Mouse (Mus musculus) liver, adult 2 months (tissue): ENCODE measurements around the gene Hspa1l. TPM values are rescaled to one million over a fixed set of nuclear protein-coding genes. Genes with fewer than 3 reads are reported as not detected.
A peak's percentile ranks its signal among the peaks of the same experiment; 100 is the strongest.
"Not testable (repeated sequence)": the region's sequence is repeated elsewhere in the genome, so short reads cannot be mapped to it uniquely, and the experiment has no call there.

Experiments used
- DNase-seq: peaks from one replicate; pipeline ENCODE4 v3.0.0-alpha.2; 2011; ENCODE audit warnings: low read depth, low spot score; ENCODE audit errors: extremely low read depth
- H3K27ac ChIP-seq: fragments of 200-500 bp; replicated peaks from 2 replicates; pipeline ENCODE4 v1.5.1; 2012; ENCODE audit warnings: low read depth, mild to moderate bottlenecking, control low read depth, inconsistent platforms, low read length; ENCODE audit not compliant: insufficient read depth
- H3K27me3 ChIP-seq: fragments of 200-500 bp; 2 replicates; pipeline ENCODE4 v1.6.1; 2012; ENCODE audit warnings: mild to moderate bottlenecking, moderate library complexity, low read length, inconsistent platforms; ENCODE audit not compliant: control insufficient read depth, insufficient read depth
- H3K36me3 ChIP-seq: fragments of 200-500 bp; 2 replicates; pipeline ENCODE4 v1.6.1; 2012; ENCODE audit warnings: low read length, inconsistent platforms; ENCODE audit not compliant: control insufficient read depth, insufficient read depth
- H3K4me1 ChIP-seq: fragments of 200-500 bp; 2 replicates; pipeline ENCODE4 v1.6.1; 2011; ENCODE audit warnings: low read length; ENCODE audit not compliant: control insufficient read depth, insufficient read depth
- H3K4me3 ChIP-seq: fragments of 200-500 bp; 2 replicates; pipeline ENCODE4 v1.5.1; 2011; ENCODE audit warnings: low read depth, mild to moderate bottlenecking, control low read depth, low read length, moderate library complexity; ENCODE audit not compliant: insufficient read depth
- H3K79me2 ChIP-seq: fragments of 200-500 bp; 2 replicates; pipeline ENCODE4 v1.6.1; 2012; ENCODE audit warnings: inconsistent platforms, mild to moderate bottlenecking, low read length, moderate library complexity; ENCODE audit not compliant: control insufficient read depth, insufficient read depth
- H3K9ac ChIP-seq: fragments of 200-500 bp; 2 replicates; pipeline ENCODE4 v1.6.1; 2012; ENCODE audit warnings: low read depth, mild to moderate bottlenecking, control low read depth, inconsistent platforms, low read length
- CTCF ChIP-seq: fragments of 200-500 bp; IDR thresholded peaks from 2 replicates; pipeline ENCODE4 v1.5.1; 2011; ENCODE audit warnings: low read depth, low read length, control low read depth
- POLR2A ChIP-seq: fragments of 200-500 bp; IDR thresholded peaks from 2 replicates; pipeline ENCODE4 v1.6.1; 2011; ENCODE audit warnings: low read length, control low read depth; ENCODE audit not compliant: insufficient read depth; ENCODE audit errors: extremely low read depth
- WGBS: fragments of 180-500 bp; shearing (Covaris S2); methylation state at CpG from one replicate; pipeline ENCODE4 v1.1.7; 2018; 5-methylcytosine and 5-hydroxymethylcytosine counted together
- polyA plus RNA-seq: library from polyadenylated mRNA; depleted of rRNA; stranded (reverse); fragments of >200 nt; gene quantifications from 2 replicates; pipeline ENCODE4 v1.2.3, GENCODE M21; 2012
- total RNA-seq: library from RNA; depleted of rRNA; stranded (reverse); fragments of >200 nt; gene quantifications from 2 replicates; pipeline ENCODE4 v1.2.3, GENCODE M21; 2014

Hspa1l gene
- total and polyA plus RNA-seq, 2 experiments, result 0.18 TPM; not detected in 1

GRCm38 (mm10) chr17:35002153-35002865 is 29.8 kb downstream of the Hspa1l start:
- TF ChIP-seq CTCF (no peak), POLR2A (no peak)
- no peak for DNase-seq
- Histone ChIP-seq H3K4me1 (peaks cover 12% of the 10 kb centered on the region), H3K79me2 (no peaks in the 10 kb centered on the region; the same call in 1 of the 2 replicates), H3K36me3 (peaks cover 2% of the 10 kb centered on the region; the same call in 1 of the 2 replicates), H3K27me3 (no peaks in the 10 kb centered on the region), H3K4me3 (no peak overlapping the region), H3K9ac (peak overlapping the region; percentile 99; the same call in 1 of the 2 replicates), H3K27ac (no peak overlapping the region; the same call in 1 of the 2 replicates)
- WGBS, result 42% methylated on average over 12 of the region's 12 CpGs

- H3K4me3 ChIP-seq, result no peak overlapping the region
- no peak overlapping the region for H3K9ac ChIP-seq
- TF ChIP-seq POLR2A (no peak), CTCF (no peak)
- peaks cover 4% of the 10 kb centered on the region; the same call in 1 of the 2 replicates for H3K36me3 ChIP-seq
- WGBS, result 75% methylated on average over 9 of the region's 9 CpGs
- H3K4me1 ChIP-seq, result peaks cover 12% of the 10 kb centered on the region
- no peak overlapping the region for H3K27ac ChIP-seq
- H3K79me2 ChIP-seq, result no peaks in the 10 kb centered on the region; the same call in 1 of the 2 replicates
- no peak for DNase-seq
- H3K27me3 ChIP-seq, result no peaks in the 10 kb centered on the region
These were observed 30.7 kb downstream of the Hspa1l start for GRCm38 (mm10) chr17:35003022-35003838.

- Histone ChIP-seq H3K9ac (no peak overlapping the region), H3K27me3 (no peaks in the 10 kb centered on the region), H3K27ac (no peak overlapping the region), H3K36me3 (peaks cover 6% of the 10 kb centered on the region; the same call in 1 of the 2 replicates), H3K4me1 (peaks cover 12% of the 10 kb centered on the region), H3K79me2 (no peaks in the 10 kb centered on the region; the same call in 1 of the 2 replicates), H3K4me3 (no peak overlapping the region)
- 98% methylated on average over 17 of the region's 17 CpGs for WGBS
- no peak for DNase-seq
- TF ChIP-seq POLR2A (no peak), CTCF (no peak)
These were observed 31.7 kb downstream of the Hspa1l start for GRCm38 (mm10) chr17:35004075-35004717.

GRCm38 (mm10) chr17:35005158-35005557 is 32.7 kb downstream of the Hspa1l start:
- H3K27me3 ChIP-seq, result no peaks in the 10 kb centered on the region
- WGBS, result 97% methylated on average over 10 of the region's 10 CpGs
- no peak for DNase-seq
- H3K9ac ChIP-seq, result no peak overlapping the region
- H3K4me3 ChIP-seq, result no peak overlapping the region
- no peaks in the 10 kb centered on the region; the same call in 1 of the 2 replicates for H3K79me2 ChIP-seq
- H3K4me1 ChIP-seq, result 0 out of 2 replicates have a peak, but pooled peaks cover 8% of the 10 kb centered on the region
- TF ChIP-seq POLR2A (no peak), CTCF (no peak)
- peaks cover 6% of the 10 kb centered on the region; the same call in 1 of the 2 replicates for H3K36me3 ChIP-seq
- no peak overlapping the region for H3K27ac ChIP-seq

- WGBS, result 94% methylated on average over 4 of the region's 5 CpGs
- not testable (repeated sequence) for H3K36me3 ChIP-seq, H3K4me3 ChIP-seq, H3K27me3 ChIP-seq, H3K27ac ChIP-seq, H3K79me2 ChIP-seq, H3K9ac ChIP-seq, H3K4me1 ChIP-seq, DNase-seq
These were observed 33.4 kb downstream of the Hspa1l start for GRCm38 (mm10) chr17:35005902-35006301.
